Mouse (Mus musculus) retina, postnatal 7 days (tissue): ENCODE measurements around the gene Ebf1.

Source experiments
- DNase-seq: peaks from one replicate; pipeline ENCODE4 v3.0.0-alpha.2; 2012; ENCODE audit warnings: low read depth, low spot score

Gene Ebf1

GRCm38 (mm10) chr11:44738046-44738445 is 120.9 kb downstream of the Ebf1 start:
- no peak for DNase-seq

GRCm38 (mm10) chr11:44738820-44739219 is 121.7 kb downstream of the Ebf1 start:
- no peak for DNase-seq

GRCm38 (mm10) chr11:44740278-44741041 is 123.3 kb downstream of the Ebf1 start:
- DNase-seq = no peak

GRCm38 (mm10) chr11:44741042-44741491 is 124.0 kb downstream of the Ebf1 start:
- no peak for DNase-seq

- no peak for DNase-seq
Observed at GRCm38 (mm10) chr11:44744446-44744845, 127.3 kb downstream of the Ebf1 start.

- DNase-seq = no peak
Observed at GRCm38 (mm10) chr11:44745946-44746345, 128.8 kb downstream of the Ebf1 start.

GRCm38 (mm10) chr11:44746731-44747130 is 129.6 kb downstream of the Ebf1 start:
- DNase-seq = no peak

GRCm38 (mm10) chr11:44749309-44749708 is 132.2 kb downstream of the Ebf1 start:
- DNase-seq = no peak

- no peak for DNase-seq
Observed at GRCm38 (mm10) chr11:44754336-44754735, 137.2 kb downstream of the Ebf1 start.

GRCm38 (mm10) chr11:44756321-44756720 is 139.2 kb downstream of the Ebf1 start:
- DNase-seq = no peak

- DNase-seq = no peak
Observed at GRCm38 (mm10) chr11:44758857-44759256, 141.7 kb downstream of the Ebf1 start.

- no peak for DNase-seq
Observed at GRCm38 (mm10) chr11:44761128-44761996, 144.2 kb downstream of the Ebf1 start.

GRCm38 (mm10) chr11:44763992-44764835 is 147.1 kb downstream of the Ebf1 start:
- no peak for DNase-seq

GRCm38 (mm10) chr11:44764988-44765387 is 147.9 kb downstream of the Ebf1 start:
- DNase-seq = no peak

GRCm38 (mm10) chr11:44766246-44766645 is 149.1 kb downstream of the Ebf1 start:
- DNase-seq = no peak

- DNase-seq = no peak
Observed at GRCm38 (mm10) chr11:44767322-44767721, 150.2 kb downstream of the Ebf1 start.

- no peak for DNase-seq
Observed at GRCm38 (mm10) chr11:44768346-44768745, 151.2 kb downstream of the Ebf1 start.

GRCm38 (mm10) chr11:44770989-44771564 is 154.0 kb downstream of the Ebf1 start:
- no peak for DNase-seq

- DNase-seq = no peak
Observed at GRCm38 (mm10) chr11:44774411-44774810, 157.3 kb downstream of the Ebf1 start.

GRCm38 (mm10) chr11:44775549-44775948 is 158.4 kb downstream of the Ebf1 start:
- no peak for DNase-seq

- DNase-seq = no peak
Observed at GRCm38 (mm10) chr11:44776556-44776955, 159.4 kb downstream of the Ebf1 start.
